Mouse (Mus musculus) heart, embryonic 12.5 days (tissue): ENCODE results near the gene Bex3. TPM values are rescaled to one million over a fixed set of nuclear protein-coding genes. Genes with fewer than 3 reads are reported as not detected.

Experiments used
- ATAC-seq: fragments of 200-750 bp; cut with Nextera tagmentation; 2 replicates; pipeline ENCODE4 v1.8.0; 2017; ENCODE audit warnings: moderate TSS enrichment, moderate library complexity; ENCODE audit not compliant: insufficient number of reproducible peaks, low FRiP score
- H3K27ac ChIP-seq: fragments of 300-500 bp; sonication (generic); 2 replicates; pipeline ENCODE4 v1.5.1; 2016; ENCODE audit warnings: mild to moderate bottlenecking, moderate library complexity; ENCODE audit not compliant: poor library complexity, severe bottlenecking
- H3K27me3 ChIP-seq: fragments of 300-500 bp; sonication (generic); replicated peaks from 2 replicates; pipeline ENCODE4 v1.6.1; 2016; ENCODE audit warnings: mild to moderate bottlenecking, moderate library complexity
- H3K36me3 ChIP-seq: fragments of 300-500 bp; sonication (generic); 2 replicates; pipeline ENCODE4 v1.6.1; 2016; ENCODE audit warnings: mild to moderate bottlenecking, moderate library complexity
- H3K4me1 ChIP-seq: fragments of 300-500 bp; sonication (generic); replicated peaks from 2 replicates; pipeline ENCODE4 v1.6.1; 2016; ENCODE audit warnings: mild to moderate bottlenecking
- H3K4me2 ChIP-seq: fragments of 300-500 bp; sonication (generic); 2 replicates; pipeline ENCODE4 v1.6.1; 2016; ENCODE audit warnings: mild to moderate bottlenecking, moderate library complexity
- H3K4me3 ChIP-seq: fragments of 300-500 bp; sonication (generic); 2 replicates; pipeline ENCODE4 v1.5.1; 2016; ENCODE audit warnings: mild to moderate bottlenecking
- H3K9ac ChIP-seq: fragments of 300-500 bp; sonication (generic); 2 replicates; pipeline ENCODE4 v1.6.1; 2016; ENCODE audit warnings: mild to moderate bottlenecking, moderate library complexity
- H3K9me3 ChIP-seq: fragments of 300-500 bp; sonication (generic); replicated peaks from 2 replicates; pipeline ENCODE4 v1.6.1; 2016; ENCODE audit warnings: mild to moderate bottlenecking, moderate library complexity
- WGBS: fragments of 180-500 bp; shearing (Covaris S2); methylation state at CpG from one replicate; pipeline ENCODE4 v1.1.7; 2016; 5-methylcytosine and 5-hydroxymethylcytosine counted together
- polyA plus RNA-seq: library from polyadenylated mRNA; unstranded; fragments of >200 nt; fragmentation: Nextera tagmentation; extraction: Ambion mirVana; gene quantifications from 2 replicates; pipeline ENCODE4 v1.2.1, GENCODE M21; 2016

The Bex3 gene
- polyA plus RNA-seq, 1 experiment from 2014 or later, result 661 TPM

DNA sequence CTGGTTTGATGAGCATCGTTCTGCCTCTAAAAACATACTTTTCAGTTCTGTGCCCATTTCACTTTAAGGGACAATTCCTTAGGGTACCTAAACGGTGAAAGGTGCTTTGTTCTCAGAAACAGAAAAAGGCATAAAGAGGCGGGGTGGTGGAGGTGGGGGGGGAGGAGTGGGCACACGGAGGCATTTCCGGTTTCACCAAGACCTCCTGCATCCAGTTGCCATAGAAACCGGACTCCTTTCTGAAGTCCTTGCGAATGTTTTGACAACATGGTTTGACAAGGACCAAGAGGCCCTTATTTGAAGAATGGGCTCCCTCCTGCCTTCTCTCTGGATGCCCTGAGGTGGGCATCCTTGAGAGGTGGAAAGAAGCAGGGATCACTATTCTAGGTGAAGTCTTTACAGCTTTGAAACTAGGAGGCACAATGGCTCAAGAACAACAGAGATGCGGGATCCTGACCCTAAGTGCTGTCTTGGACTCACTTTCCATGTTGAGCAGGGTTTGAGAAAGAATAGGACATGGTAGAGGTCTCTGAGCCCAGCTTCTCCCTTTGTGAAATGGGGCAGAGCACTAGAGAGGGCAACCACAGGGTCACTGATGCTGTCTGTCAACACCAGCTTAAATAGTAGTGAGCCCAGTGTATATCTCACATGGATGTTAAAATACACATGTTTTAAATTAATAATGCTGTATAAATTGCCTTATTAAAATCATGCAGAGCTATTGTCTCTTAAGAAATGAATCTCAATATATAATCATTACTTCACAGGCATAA lies 43.9 kb downstream of the Bex3 start:
- Histone ChIP-seq H3K9ac (no peak overlapping the region), H3K4me1 (no peaks in the 10 kb centered on the region), H3K27me3 (no peaks in the 10 kb centered on the region), H3K9me3 (no peaks in the 10 kb centered on the region), H3K36me3 (no peaks in the 10 kb centered on the region), H3K27ac (no peak overlapping the region), H3K4me2 (no peak overlapping the region), H3K4me3 (no peak overlapping the region)
- 35% methylated on average over 8 of the region's 8 CpGs for WGBS
- no peak for ATAC-seq

DNA sequence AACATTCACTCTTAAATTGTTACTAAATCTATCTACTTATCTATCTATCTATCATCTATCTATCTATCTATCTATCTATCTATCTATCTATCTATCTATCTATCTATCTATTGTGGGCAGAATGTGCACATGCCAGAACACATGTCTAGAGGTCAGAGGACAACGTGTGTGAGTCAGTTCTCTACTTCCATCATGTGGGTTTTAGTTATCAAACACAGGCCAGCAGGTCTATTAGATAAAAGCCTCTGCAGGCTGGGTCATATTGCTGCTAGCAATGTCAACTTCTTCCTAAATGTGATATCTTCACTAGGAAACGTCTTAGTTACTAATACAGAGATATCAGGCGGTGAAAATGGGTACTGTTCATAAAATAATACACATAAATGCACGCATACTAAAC lies 49.9 kb downstream of the Bex3 start:
- no peaks in the 10 kb centered on the region for H3K27me3 ChIP-seq
- H3K4me2 ChIP-seq, result no peak overlapping the region
- no peak overlapping the region for H3K9ac ChIP-seq
- no peaks in the 10 kb centered on the region for H3K4me1 ChIP-seq
- no peaks in the 10 kb centered on the region for H3K9me3 ChIP-seq
- WGBS, result 55% methylated on average over 4 of the region's 4 CpGs
- no peak overlapping the region for H3K4me3 ChIP-seq
- ATAC-seq, result no peak
- no peak overlapping the region for H3K27ac ChIP-seq
- H3K36me3 ChIP-seq, result no peaks in the 10 kb centered on the region

Other genes with a start within 250 kb of the Bex3 start
- gene Arxes1, start 236.9 kb upstream of the Bex3 start, polyA plus RNA-seq, result 35.3 and 36.9 TPM in 2 replicates
- gene Bex2, start 202.0 kb upstream of the Bex3 start, polyA plus RNA-seq, result 44.0 and 50.0 TPM in 2 replicates
- gene Nxf3, start 185.0 kb upstream of the Bex3 start, polyA plus RNA-seq, result 0.68 and 0.78 TPM in 2 replicates
- 216 and 218 TPM in 2 replicates for gene Bex4, start 131.3 kb upstream of the Bex3 start, polyA plus RNA-seq
- gene Tceal8, start 97.9 kb upstream of the Bex3 start, polyA plus RNA-seq, result 265 and 277 TPM in 2 replicates
- gene Tceal5, start 66.4 kb upstream of the Bex3 start, polyA plus RNA-seq, result 17.3 and 18.1 TPM in 2 replicates
- 9.2 and 10.6 TPM in 2 replicates for gene Tceal7, start 55.5 kb upstream of the Bex3 start, polyA plus RNA-seq
- gene Bex1, start 54.7 kb upstream of the Bex3 start, polyA plus RNA-seq, result 208 and 215 TPM in 2 replicates
- gene Tceal9, start 25.2 kb upstream of the Bex3 start, polyA plus RNA-seq, result 543 and 559 TPM in 2 replicates
- gene Kir3dl1, start 247.7 kb downstream of the Bex3 start, polyA plus RNA-seq, result not detected in 2 replicates